Mouse (Mus musculus): ENCODE measurements around the gene Gm28036. TPM values are rescaled to one million over a fixed set of nuclear protein-coding genes. Genes with fewer than 3 reads are reported as not detected.

The Gm28036 gene
- polyA plus RNA-seq, 1 experiment from 2014 or later: 14.1 TPM

- no peaks in the 10 kb centered on the region for H3K27me3 ChIP-seq (ENCODE audit: control insufficient read depth, insufficient read depth, low read length)
- H3K27ac ChIP-seq (ENCODE audit: low read length): no peak overlapping the region
- H3K4me1 ChIP-seq (ENCODE audit: control insufficient read depth, insufficient read depth, low read length): no peaks in the 10 kb centered on the region
- no peak overlapping the region for H3K4me2 ChIP-seq (ENCODE audit: low read depth, low read length)
- no peak for ATAC-seq (replicated peaks; ENCODE audit: extremely low read depth, insufficient read depth, low FRiP score)
- H3K4me3 ChIP-seq (ENCODE audit: low read length): no peak overlapping the region
- H3K36me3 ChIP-seq (ENCODE audit: control insufficient read depth, insufficient read depth): no peaks in the 10 kb centered on the region
- H3K9ac ChIP-seq (ENCODE audit: low read length): no peak overlapping the region
- H3K9me3 ChIP-seq (replicated peaks; ENCODE audit: control insufficient read depth, low read length): no peaks in the 10 kb centered on the region
Measured at GRCm38 (mm10) chr2:156025482-156025881, 101.4 kb downstream of the Gm28036 start.

Other genes starting within 250 kb of the Gm28036 start
- gene Uqcc1, start 196.8 kb downstream of the Gm28036 start, polyA plus RNA-seq (2015; fragmentation: Nextera tagmentation; extraction: Ambion mirVana): 127 and 129 TPM in 2 replicates
- gene Gm15557, start 186.4 kb downstream of the Gm28036 start, polyA plus RNA-seq (2015; fragmentation: Nextera tagmentation; extraction: Ambion mirVana): not detected in 2 replicates
- gene Gdf5, start 181.7 kb downstream of the Gm28036 start, polyA plus RNA-seq (2015; fragmentation: Nextera tagmentation; extraction: Ambion mirVana): 0.26 and 0.39 TPM in 2 replicates
- 6.9 and 9.9 TPM in 2 replicates for gene Cep250, start 170.6 kb downstream of the Gm28036 start, polyA plus RNA-seq (2015; fragmentation: Nextera tagmentation; extraction: Ambion mirVana)
- gene 6430550D23Rik, start 119.1 kb downstream of the Gm28036 start, polyA plus RNA-seq (2015; fragmentation: Nextera tagmentation; extraction: Ambion mirVana): 0.96 and 1.1 TPM in 2 replicates
- gene Ergic3, start 119.0 kb downstream of the Gm28036 start, polyA plus RNA-seq (2015; fragmentation: Nextera tagmentation; extraction: Ambion mirVana): 143 and 162 TPM in 2 replicates
- not detected in 2 replicates for gene Fer1l4, start 74.1 kb downstream of the Gm28036 start, polyA plus RNA-seq (2015; fragmentation: Nextera tagmentation; extraction: Ambion mirVana)
- 1.4 and 1.6 TPM in 2 replicates for gene Spag4, start 61.9 kb downstream of the Gm28036 start, polyA plus RNA-seq (2015; fragmentation: Nextera tagmentation; extraction: Ambion mirVana)
- 27.9 and 29.2 TPM in 2 replicates for gene Cpne1, start 15.1 kb downstream of the Gm28036 start, polyA plus RNA-seq (2015; fragmentation: Nextera tagmentation; extraction: Ambion mirVana)
- gene Rbm12, start 15.1 kb downstream of the Gm28036 start, polyA plus RNA-seq (2015; fragmentation: Nextera tagmentation; extraction: Ambion mirVana): 17.7 and 20.7 TPM in 2 replicates
- 338 and 361 TPM in 2 replicates for gene Romo1, start 16.9 kb upstream of the Gm28036 start, polyA plus RNA-seq (2015; fragmentation: Nextera tagmentation; extraction: Ambion mirVana)
- 70.3 and 75.0 TPM in 2 replicates for gene Nfs1, start 17.1 kb upstream of the Gm28036 start, polyA plus RNA-seq (2015; fragmentation: Nextera tagmentation; extraction: Ambion mirVana)
- 355 and 375 TPM in 2 replicates for gene Rbm39, start 53.1 kb upstream of the Gm28036 start, polyA plus RNA-seq (2015; fragmentation: Nextera tagmentation; extraction: Ambion mirVana)
- 43.0 and 46.5 TPM in 2 replicates for gene Phf20, start 69.4 kb upstream of the Gm28036 start, polyA plus RNA-seq (2015; fragmentation: Nextera tagmentation; extraction: Ambion mirVana)
- 2.2 and 2.7 TPM in 2 replicates for gene Cnbd2, start 185.2 kb upstream of the Gm28036 start, polyA plus RNA-seq (2015; fragmentation: Nextera tagmentation; extraction: Ambion mirVana)
- 45.3 and 48.2 TPM in 2 replicates for gene Scand1, start 185.6 kb upstream of the Gm28036 start, polyA plus RNA-seq (2015; fragmentation: Nextera tagmentation; extraction: Ambion mirVana)

All from heart, embryonic 16.5 days (tissue).